Mouse (Mus musculus) neural tube, embryonic 13.5 days (tissue): ENCODE results near the gene Emp2. TPM values are rescaled to one million over a fixed set of nuclear protein-coding genes. Genes with fewer than 3 reads are reported as not detected.
A peak's percentile ranks its signal among the peaks of the same experiment; 100 is the strongest.

Experiments
- ATAC-seq: fragments of 200-750 bp; cut with Nextera tagmentation; 2 replicates; pipeline ENCODE4 v1.8.0; 2017; ENCODE audit warnings: low read depth, mild to moderate bottlenecking, moderate TSS enrichment, moderate library complexity
- H3K27ac ChIP-seq: fragments of 300-500 bp; sonication (generic); replicated peaks from 2 replicates; pipeline ENCODE4 v1.5.1; 2015; ENCODE audit warnings: moderate library complexity, mild to moderate bottlenecking, inconsistent platforms
- H3K27me3 ChIP-seq: fragments of 300-500 bp; sonication (generic); 2 replicates; pipeline ENCODE4 v1.6.1; 2015; ENCODE audit warnings: mild to moderate bottlenecking, inconsistent platforms
- H3K36me3 ChIP-seq: fragments of 300-500 bp; sonication (generic); 2 replicates; pipeline ENCODE4 v1.6.1; 2015; ENCODE audit warnings: mild to moderate bottlenecking, inconsistent platforms
- H3K4me1 ChIP-seq: fragments of 300-500 bp; sonication (generic); replicated peaks from 2 replicates; pipeline ENCODE4 v1.6.1; 2015; ENCODE audit warnings: inconsistent platforms
- H3K4me2 ChIP-seq: fragments of 300-500 bp; sonication (generic); 2 replicates; pipeline ENCODE4 v1.6.1; 2015; ENCODE audit warnings: inconsistent platforms, mild to moderate bottlenecking, moderate library complexity
- H3K4me3 ChIP-seq: fragments of 300-500 bp; sonication (generic); 2 replicates; pipeline ENCODE4 v1.5.1; 2015; ENCODE audit warnings: mild to moderate bottlenecking, inconsistent platforms
- H3K9ac ChIP-seq: fragments of 300-500 bp; sonication (generic); 2 replicates; pipeline ENCODE4 v1.6.1; 2015; ENCODE audit warnings: moderate library complexity, mild to moderate bottlenecking, inconsistent platforms
- H3K9me3 ChIP-seq: fragments of 300-500 bp; sonication (generic); 2 replicates; pipeline ENCODE4 v1.6.1; 2016; ENCODE audit warnings: inconsistent platforms
- WGBS: fragments of 180-500 bp; shearing (Covaris S2); methylation state at CpG from one replicate; pipeline ENCODE4 v1.1.7; 2015; 5-methylcytosine and 5-hydroxymethylcytosine counted together
- polyA plus RNA-seq: library from polyadenylated mRNA; unstranded; fragments of >200 nt; fragmentation: Nextera tagmentation; extraction: Ambion mirVana; gene quantifications from 2 replicates; pipeline ENCODE4 v1.2.1, GENCODE M21; 2015

Emp2 gene
- 5.3 and 5.7 TPM in 2 replicates for polyA plus RNA-seq

GRCm38 (mm10) chr16:10313646-10314088, at the start of gene Emp2:
Gene Emp2 (minus strand): TSS chr16:10313968.
- ATAC-seq, result peak; percentile 74
- Histone ChIP-seq H3K4me3 (peak within 1 kb of the TSS; percentile 44), H3K9me3 (no peaks in the 10 kb centered on the region), H3K36me3 (no peaks in the 10 kb centered on the region), H3K4me1 (peaks cover 11% of the 10 kb centered on the region), H3K9ac (peak within 1 kb of the TSS; percentile 68), H3K27me3 (peaks cover 33% of the 10 kb centered on the region), H3K4me2 (peak within 1 kb of the TSS; percentile 79), H3K27ac (no peak within 1 kb of the TSS)
- WGBS, result under 1% methylated on average over 33 of the region's 40 CpGs

GRCm38 (mm10) chr16:10363061-10363460, 49.3 kb upstream of the Emp2 start:
- H3K27me3 ChIP-seq, result no peaks in the 10 kb centered on the region
- H3K9me3 ChIP-seq, result no peaks in the 10 kb centered on the region
- no peak overlapping the region for H3K27ac ChIP-seq
- H3K4me1 ChIP-seq, result peaks cover 9% of the 10 kb centered on the region; the same call in 1 of the 2 replicates
- H3K9ac ChIP-seq, result no peak overlapping the region
- ATAC-seq, result no peak
- 59% methylated on average over 1 of the region's 1 CpGs for WGBS
- H3K4me3 ChIP-seq, result no peak overlapping the region
- H3K36me3 ChIP-seq, result no peaks in the 10 kb centered on the region
- no peak overlapping the region for H3K4me2 ChIP-seq

GRCm38 (mm10) chr16:10359241-10359640, 45.5 kb upstream of the Emp2 start:
- no peak overlapping the region for H3K4me2 ChIP-seq
- H3K9ac ChIP-seq, result no peak overlapping the region
- H3K27ac ChIP-seq, result no peak overlapping the region
- H3K4me3 ChIP-seq, result no peak overlapping the region
- no peak for ATAC-seq
- peaks cover 5% of the 10 kb centered on the region; the same call in 1 of the 2 replicates for H3K4me1 ChIP-seq
- H3K27me3 ChIP-seq, result no peaks in the 10 kb centered on the region
- no peaks in the 10 kb centered on the region for H3K36me3 ChIP-seq
- 84% methylated on average over 6 of the region's 6 CpGs for WGBS
- no peaks in the 10 kb centered on the region for H3K9me3 ChIP-seq

GRCm38 (mm10) chr16:10358010-10358934, 44.5 kb upstream of the Emp2 start:
- ATAC-seq, result peak; percentile 93
- Histone ChIP-seq H3K9ac (no peak overlapping the region), H3K36me3 (no peaks in the 10 kb centered on the region), H3K27ac (0 out of 2 replicates have a peak overlapping the region, but pooled peaks have one; percentile 1), H3K9me3 (no peaks in the 10 kb centered on the region), H3K27me3 (no peaks in the 10 kb centered on the region), H3K4me1 (peaks cover 5% of the 10 kb centered on the region; the same call in 1 of the 2 replicates), H3K4me3 (peak overlapping the region; percentile 29), H3K4me2 (peak overlapping the region; percentile 49)
- 14% methylated on average over 30 of the region's 30 CpGs for WGBS

GRCm38 (mm10) chr16:10355004-10355403, 41.2 kb upstream of the Emp2 start:
- Histone ChIP-seq H3K4me1 (peaks cover 5% of the 10 kb centered on the region; the same call in 1 of the 2 replicates), H3K27me3 (no peaks in the 10 kb centered on the region), H3K9me3 (no peaks in the 10 kb centered on the region), H3K4me2 (no peak overlapping the region), H3K36me3 (no peaks in the 10 kb centered on the region), H3K9ac (no peak overlapping the region), H3K27ac (no peak overlapping the region), H3K4me3 (no peak overlapping the region)
- no peak for ATAC-seq

GRCm38 (mm10) chr16:10351050-10351636, 37.4 kb upstream of the Emp2 start:
- no peak for ATAC-seq
- H3K4me3 ChIP-seq, result no peak overlapping the region
- no peaks in the 10 kb centered on the region for H3K4me1 ChIP-seq
- 73% methylated on average over 9 of the region's 9 CpGs for WGBS
- no peaks in the 10 kb centered on the region for H3K36me3 ChIP-seq
- no peaks in the 10 kb centered on the region for H3K27me3 ChIP-seq
- no peak overlapping the region for H3K4me2 ChIP-seq
- H3K9ac ChIP-seq, result no peak overlapping the region
- H3K9me3 ChIP-seq, result no peaks in the 10 kb centered on the region
- no peak overlapping the region for H3K27ac ChIP-seq

GRCm38 (mm10) chr16:10349876-10350275, 36.1 kb upstream of the Emp2 start:
- WGBS, result 86% methylated on average over 10 of the region's 10 CpGs
- no peaks in the 10 kb centered on the region for H3K9me3 ChIP-seq
- no peak overlapping the region for H3K27ac ChIP-seq
- no peaks in the 10 kb centered on the region for H3K4me1 ChIP-seq
- no peaks in the 10 kb centered on the region for H3K27me3 ChIP-seq
- H3K4me2 ChIP-seq, result no peak overlapping the region
- no peak overlapping the region for H3K9ac ChIP-seq
- H3K36me3 ChIP-seq, result no peaks in the 10 kb centered on the region
- no peak overlapping the region for H3K4me3 ChIP-seq
- ATAC-seq, result no peak

- no peaks in the 10 kb centered on the region for H3K9me3 ChIP-seq
- H3K36me3 ChIP-seq, result no peaks in the 10 kb centered on the region
- no peaks in the 10 kb centered on the region for H3K27me3 ChIP-seq
- H3K4me1 ChIP-seq, result no peaks in the 10 kb centered on the region
- no peak for ATAC-seq
- no peak overlapping the region for H3K4me3 ChIP-seq
- H3K9ac ChIP-seq, result no peak overlapping the region
- H3K4me2 ChIP-seq, result no peak overlapping the region
- H3K27ac ChIP-seq, result no peak overlapping the region
- WGBS, result 79% methylated on average over 5 of the region's 5 CpGs
Observed at GRCm38 (mm10) chr16:10349436-10349835, 35.7 kb upstream of the Emp2 start.

GRCm38 (mm10) chr16:10347551-10347950, 33.8 kb upstream of the Emp2 start:
- Histone ChIP-seq H3K4me3 (no peak overlapping the region), H3K9me3 (no peaks in the 10 kb centered on the region), H3K27ac (no peak overlapping the region), H3K4me2 (no peak overlapping the region), H3K9ac (no peak overlapping the region), H3K27me3 (no peaks in the 10 kb centered on the region), H3K4me1 (no peaks in the 10 kb centered on the region), H3K36me3 (no peaks in the 10 kb centered on the region)
- no peak for ATAC-seq
- 92% methylated on average over 7 of the region's 7 CpGs for WGBS

GRCm38 (mm10) chr16:10341110-10341509, 27.3 kb upstream of the Emp2 start:
- no peaks in the 10 kb centered on the region for H3K9me3 ChIP-seq
- 78% methylated on average over 4 of the region's 4 CpGs for WGBS
- no peak overlapping the region for H3K27ac ChIP-seq
- H3K4me1 ChIP-seq, result no peaks in the 10 kb centered on the region
- ATAC-seq, result no peak
- no peak overlapping the region for H3K4me2 ChIP-seq
- no peaks in the 10 kb centered on the region for H3K36me3 ChIP-seq
- H3K9ac ChIP-seq, result no peak overlapping the region
- no peaks in the 10 kb centered on the region for H3K27me3 ChIP-seq
- no peak overlapping the region for H3K4me3 ChIP-seq

- Histone ChIP-seq H3K4me2 (no peak overlapping the region), H3K9ac (no peak overlapping the region), H3K4me3 (no peak overlapping the region), H3K9me3 (no peaks in the 10 kb centered on the region), H3K36me3 (no peaks in the 10 kb centered on the region), H3K27me3 (no peaks in the 10 kb centered on the region), H3K27ac (no peak overlapping the region), H3K4me1 (no peaks in the 10 kb centered on the region)
- WGBS, result 93% methylated on average over 10 of the region's 10 CpGs
- ATAC-seq, result no peak
Observed at GRCm38 (mm10) chr16:10339930-10340329, 26.2 kb upstream of the Emp2 start.

GRCm38 (mm10) chr16:10338601-10339000, 24.8 kb upstream of the Emp2 start:
- Histone ChIP-seq H3K36me3 (no peaks in the 10 kb centered on the region), H3K9me3 (no peaks in the 10 kb centered on the region), H3K4me3 (no peak overlapping the region), H3K27ac (no peak overlapping the region), H3K4me2 (no peak overlapping the region), H3K9ac (no peak overlapping the region), H3K27me3 (no peaks in the 10 kb centered on the region), H3K4me1 (no peaks in the 10 kb centered on the region)
- no peak for ATAC-seq
- 96% methylated on average over 5 of the region's 5 CpGs for WGBS
